Mouse (Mus musculus) E14TG2a.4 (cell line): ENCODE results near the gene Sf3b2.

Source experiments
- CTCF ChIP-seq: conservative IDR thresholded peaks from 2 replicates; pipeline ENCODE4 v1.5.1; 2014; ENCODE audit warnings: low read length
- NANOG ChIP-seq: IDR thresholded peaks from 2 replicates; pipeline ENCODE4 v1.6.1; 2014; ENCODE audit warnings: borderline replicate concordance, low read length, mixed read lengths
- POU5F1 ChIP-seq: IDR thresholded peaks from 2 replicates; pipeline ENCODE4 v1.6.1; 2014; ENCODE audit warnings: low read length, borderline replicate concordance

- TF ChIP-seq CTCF (peak; percentile 99), POU5F1 (no peak), NANOG (no peak)
Measured at GRCm38 (mm10) chr19:5337975-5338374, 42.7 kb upstream of the Sf3b2 start.
